Mouse (Mus musculus) cerebellum, postnatal 14 days (tissue): ENCODE measurements around the gene Scamp3.

ENCODE experiments used
- DNase-seq, 2 experiments: peaks; one replicate each; pipeline ENCODE4 v3.0.0; 2021; ENCODE audit warnings: mixed read lengths in 2 of 2

The Scamp3 gene

GRCm38 (mm10) chr3:89227307-89228179 lies 50.3 kb downstream of the Scamp3 start:
- peak; percentile 57 to 70 for DNase-seq

GRCm38 (mm10) chr3:89228180-89228549 lies 50.9 kb downstream of the Scamp3 start:
- peak; percentile 93 to 95 for DNase-seq

GRCm38 (mm10) chr3:89228836-89229235 lies 51.6 kb downstream of the Scamp3 start, which contains the start of gene Muc1:
Gene Muc1 (plus strand): TSS chr3:89229057.
- DNase-seq: no peak

GRCm38 (mm10) chr3:89229276-89229675 lies 52.0 kb downstream of the Scamp3 start:
- DNase-seq: no peak

- DNase-seq: no peak
Observed at GRCm38 (mm10) chr3:89230561-89230960, 53.3 kb downstream of the Scamp3 start.

- no peak for DNase-seq
Observed at GRCm38 (mm10) chr3:89231345-89231744, 54.1 kb downstream of the Scamp3 start.

GRCm38 (mm10) chr3:89231772-89232275 lies 54.6 kb downstream of the Scamp3 start:
- peak in 1 of 2 experiments; percentile 60 for DNase-seq
